Mouse (Mus musculus): ENCODE measurements at regions not wholly inside any gene's neighbourhood (a gene's known extent, or its start where the extent isn't known, plus 50 kb on each side); places are given as distances from the start of the nearest gene placed in this dataset.

DNA sequence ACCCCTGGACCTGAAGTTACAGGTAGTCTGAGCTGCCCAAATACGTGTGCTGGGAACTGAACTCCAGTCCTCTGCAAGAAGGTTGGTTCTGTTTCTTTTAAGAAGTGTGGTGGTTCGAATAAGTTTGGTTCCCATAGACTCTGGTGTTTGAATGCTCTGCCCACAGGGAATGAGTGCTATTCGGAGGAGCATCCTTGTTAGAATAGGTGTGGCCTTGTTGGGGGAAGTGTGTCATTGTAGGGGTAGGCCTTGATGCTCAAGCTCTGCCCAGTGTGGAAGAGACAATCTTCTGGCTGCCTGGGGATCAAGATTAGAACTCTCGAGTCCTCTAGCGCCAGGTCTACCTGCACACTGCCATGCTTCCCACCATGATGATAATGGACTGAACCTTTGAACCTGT lies 83.6 kb upstream of the Spaca7 start:
- Histone ChIP-seq H3K36me3 (no peaks in the 10 kb centered on the region), H3K27me3 (ENCODE audit: insufficient read depth, poor library complexity, severe bottlenecking) (peaks cover 58% of the 10 kb centered on the region), H3K27ac (no peak overlapping the region), H3K4me1 (no peaks in the 10 kb centered on the region), H3K4me3 (no peak overlapping the region), H3K9me3 (no peaks in the 10 kb centered on the region)
- no peak for DNase-seq (ENCODE audit: low spot score)
- WGBS: 82% methylated on average over 5 of the region's 5 CpGs

DNA sequence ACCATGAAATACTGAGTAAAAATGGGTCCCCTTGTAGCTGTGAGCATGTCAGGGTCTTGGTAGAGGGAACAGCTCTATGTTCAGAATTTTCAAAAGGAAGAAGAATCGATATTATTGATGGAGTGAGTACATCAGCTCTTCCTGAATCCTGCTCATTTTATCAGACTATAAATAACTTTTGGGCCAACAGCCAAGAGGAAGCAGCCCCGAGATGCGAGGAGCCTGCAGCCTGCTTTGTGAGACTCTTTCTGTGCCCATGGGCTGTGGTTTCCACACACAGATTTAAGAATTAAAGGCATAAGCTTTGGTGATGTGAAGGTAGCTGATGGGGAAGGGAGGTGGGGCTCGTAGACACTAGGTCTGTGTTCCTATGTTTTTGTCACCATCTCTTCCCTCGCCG lies 81.4 kb upstream of the Spaca7 start:
- no peaks in the 10 kb centered on the region for H3K4me1 ChIP-seq
- peaks cover 54% of the 10 kb centered on the region for H3K27me3 ChIP-seq (ENCODE audit: insufficient read depth, poor library complexity, severe bottlenecking)
- WGBS: 76% methylated on average over 6 of the region's 6 CpGs

DNA sequence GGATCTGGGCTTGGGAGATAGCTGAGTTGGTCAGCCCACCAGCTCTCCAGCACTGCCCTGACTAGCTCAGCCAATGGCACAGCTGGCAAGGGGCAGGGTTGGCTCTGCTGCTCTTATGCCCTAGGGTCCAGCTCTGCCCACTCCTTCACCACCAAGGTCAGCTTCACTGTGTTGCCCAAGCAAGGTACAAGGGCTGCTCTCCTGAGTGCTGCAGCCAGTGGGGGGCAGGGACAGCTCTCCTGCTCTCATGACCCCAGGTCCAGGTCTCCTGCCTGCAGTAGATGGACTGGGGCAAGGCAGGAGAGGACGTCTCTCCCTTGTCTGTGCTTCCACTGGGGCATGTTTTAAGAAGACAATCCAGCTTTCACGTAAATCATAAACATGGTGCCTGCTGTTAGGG lies 80.4 kb upstream of the Spaca7 start:
- peaks cover 54% of the 10 kb centered on the region for H3K27me3 ChIP-seq (ENCODE audit: insufficient read depth, poor library complexity, severe bottlenecking)
- H3K4me1 ChIP-seq: peaks cover 3% of the 10 kb centered on the region; the same call in 1 of the 2 replicates
- no peaks in the 10 kb centered on the region for H3K9me3 ChIP-seq
- WGBS: 64% methylated on average over 2 of the region's 2 CpGs
- no peak overlapping the region for H3K27ac ChIP-seq
- H3K4me3 ChIP-seq: no peak overlapping the region
- no peaks in the 10 kb centered on the region for H3K36me3 ChIP-seq
- no peak for DNase-seq (ENCODE audit: low spot score)

More for the DNA sequence above, 81.4 kb upstream of the Spaca7 start:
- H3K27ac ChIP-seq: no peak overlapping the region
- no peaks in the 10 kb centered on the region for H3K9me3 ChIP-seq
- no peak for DNase-seq (ENCODE audit: low spot score)
- H3K36me3 ChIP-seq: no peaks in the 10 kb centered on the region
- H3K4me3 ChIP-seq: no peak overlapping the region

DNA sequence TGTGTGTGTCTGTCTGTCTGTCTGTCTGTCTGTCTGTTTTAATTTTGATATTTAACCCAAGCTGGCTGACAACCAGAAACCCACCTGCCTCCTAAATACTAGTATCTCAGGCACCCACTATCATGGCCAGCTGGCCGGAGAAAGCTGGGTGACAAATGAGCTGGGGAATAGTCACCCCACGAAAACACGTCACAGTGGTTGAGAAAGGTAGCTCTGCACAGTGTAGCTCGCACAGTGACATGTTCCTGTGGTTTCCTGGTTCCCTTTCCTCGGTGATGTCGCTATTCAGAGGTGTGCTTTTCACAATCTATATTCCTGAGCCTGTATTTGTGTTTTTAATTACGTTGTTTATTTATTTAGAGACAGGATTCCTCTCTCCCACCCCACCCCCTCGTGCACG lies 78.3 kb upstream of the Spaca7 start:
- DNase-seq (ENCODE audit: low spot score): no peak
- peaks cover 63% of the 10 kb centered on the region for H3K27me3 ChIP-seq (ENCODE audit: insufficient read depth, poor library complexity, severe bottlenecking)
- WGBS: 66% methylated on average over 9 of the region's 9 CpGs
- no peaks in the 10 kb centered on the region for H3K9me3 ChIP-seq
- peaks cover 3% of the 10 kb centered on the region; the same call in 1 of the 2 replicates for H3K4me1 ChIP-seq
- H3K36me3 ChIP-seq: no peaks in the 10 kb centered on the region
- H3K4me3 ChIP-seq: no peak overlapping the region
- H3K27ac ChIP-seq: no peak overlapping the region

DNA sequence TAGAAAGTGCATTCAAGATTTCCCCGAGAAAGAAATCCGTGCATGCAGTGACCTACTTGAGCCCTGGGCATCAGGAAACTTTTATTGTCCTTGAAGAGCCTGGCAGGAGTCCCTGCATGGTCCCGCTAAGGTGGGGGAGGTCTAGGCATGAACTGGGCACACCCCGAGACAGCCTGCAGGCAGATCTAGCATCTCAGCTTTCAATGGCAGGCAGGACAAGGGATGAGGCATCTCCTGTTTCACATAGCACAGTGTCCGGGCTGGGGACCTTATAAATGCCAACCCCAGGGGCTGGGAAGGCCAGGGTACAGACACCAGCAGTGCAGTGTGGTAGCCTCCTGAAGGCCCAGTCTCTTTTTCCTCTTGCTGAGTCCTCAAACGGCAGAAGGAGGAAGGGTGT lies 75.4 kb upstream of the Spaca7 start:
- Histone ChIP-seq H3K27me3 (ENCODE audit: insufficient read depth, poor library complexity, severe bottlenecking) (peaks cover 88% of the 10 kb centered on the region), H3K27ac (no peak overlapping the region), H3K4me1 (peaks cover 10% of the 10 kb centered on the region), H3K36me3 (no peaks in the 10 kb centered on the region), H3K9me3 (no peaks in the 10 kb centered on the region), H3K4me3 (no peak overlapping the region)
- no peak for DNase-seq (ENCODE audit: low spot score)
- 11% methylated on average over 6 of the region's 6 CpGs for WGBS

DNA sequence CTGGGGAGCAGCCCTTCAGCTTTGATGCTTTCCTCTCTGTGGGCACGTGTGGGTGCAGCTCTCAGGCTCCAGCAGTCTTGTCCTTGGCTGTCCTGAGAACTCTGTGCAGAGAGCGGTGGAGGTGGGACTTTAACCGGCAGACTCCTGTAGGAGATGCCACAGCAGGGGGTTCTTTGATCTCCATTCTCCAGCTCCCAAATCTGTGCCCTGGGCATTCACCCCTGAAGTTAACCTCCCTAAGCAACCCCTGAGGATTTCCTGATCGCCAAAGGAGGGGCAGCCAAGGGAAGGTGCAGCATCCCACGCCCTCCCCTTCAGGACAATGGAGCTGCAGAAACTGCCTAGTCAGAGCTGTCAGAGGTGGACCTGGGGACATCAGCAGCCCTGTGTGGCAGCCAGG lies 73.2 kb upstream of the Spaca7 start:
- Histone ChIP-seq H3K9me3 (no peaks in the 10 kb centered on the region), H3K4me3 (no peak overlapping the region), H3K27me3 (ENCODE audit: insufficient read depth, poor library complexity, severe bottlenecking) (peaks cover 93% of the 10 kb centered on the region), H3K27ac (no peak overlapping the region), H3K36me3 (no peaks in the 10 kb centered on the region), H3K4me1 (peaks cover 14% of the 10 kb centered on the region)
- 6% methylated on average over 5 of the region's 5 CpGs for WGBS
- no peak for DNase-seq (ENCODE audit: low spot score)

DNA sequence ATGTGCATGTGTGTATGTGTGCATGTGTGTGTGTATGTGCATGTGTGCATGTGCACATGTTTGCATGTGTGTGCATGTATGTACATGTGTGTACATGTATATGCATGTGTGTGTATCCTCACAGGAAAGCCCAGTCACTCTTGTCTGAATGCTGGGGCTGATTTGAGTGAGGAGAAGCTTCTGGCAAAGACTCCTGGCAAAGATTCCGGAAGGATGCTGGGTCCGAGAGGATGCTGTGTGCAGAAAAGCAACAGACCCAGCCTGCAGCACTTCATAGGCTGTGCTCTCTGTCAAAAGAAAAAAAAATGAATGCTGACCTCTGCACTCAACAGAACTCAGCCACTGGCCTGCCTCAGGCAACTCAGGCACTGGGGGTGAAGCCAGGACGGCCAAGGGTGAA lies 72.5 kb upstream of the Spaca7 start:
- Histone ChIP-seq H3K4me1 (peaks cover 14% of the 10 kb centered on the region), H3K36me3 (no peaks in the 10 kb centered on the region), H3K4me3 (no peak overlapping the region), H3K27ac (no peak overlapping the region), H3K27me3 (ENCODE audit: insufficient read depth, poor library complexity, severe bottlenecking) (peaks cover 94% of the 10 kb centered on the region), H3K9me3 (no peaks in the 10 kb centered on the region)
- 62% methylated on average over 3 of the region's 3 CpGs for WGBS
- DNase-seq (ENCODE audit: low spot score): no peak

DNA sequence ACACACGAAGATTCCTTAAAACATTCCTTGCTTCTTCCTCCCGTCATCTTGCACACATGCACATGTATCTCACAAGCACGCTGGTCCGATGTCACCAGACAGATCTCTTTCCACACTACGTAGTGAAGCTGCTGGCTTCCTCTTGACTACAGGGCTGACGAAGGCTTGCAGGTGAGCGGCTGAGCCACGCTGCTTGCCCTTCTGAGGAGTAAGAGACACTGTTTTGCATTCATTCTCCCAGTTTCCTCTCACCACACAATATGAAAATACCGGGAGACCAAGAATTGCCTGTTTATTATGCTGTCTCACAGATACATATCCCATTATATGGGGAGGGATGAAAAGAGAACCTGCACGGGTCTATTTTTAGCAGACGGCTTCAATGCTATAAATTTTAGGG lies 71.0 kb upstream of the Spaca7 start:
- Histone ChIP-seq H3K36me3 (no peaks in the 10 kb centered on the region), H3K9me3 (no peaks in the 10 kb centered on the region), H3K4me3 (peak overlapping the region; percentile 54), H3K27me3 (ENCODE audit: insufficient read depth, poor library complexity, severe bottlenecking) (peaks cover 96% of the 10 kb centered on the region), H3K4me1 (peaks cover 14% of the 10 kb centered on the region), H3K27ac (no peak overlapping the region)
- WGBS: 7% methylated on average over 11 of the region's 11 CpGs
- no peak for DNase-seq (ENCODE audit: low spot score)

DNA sequence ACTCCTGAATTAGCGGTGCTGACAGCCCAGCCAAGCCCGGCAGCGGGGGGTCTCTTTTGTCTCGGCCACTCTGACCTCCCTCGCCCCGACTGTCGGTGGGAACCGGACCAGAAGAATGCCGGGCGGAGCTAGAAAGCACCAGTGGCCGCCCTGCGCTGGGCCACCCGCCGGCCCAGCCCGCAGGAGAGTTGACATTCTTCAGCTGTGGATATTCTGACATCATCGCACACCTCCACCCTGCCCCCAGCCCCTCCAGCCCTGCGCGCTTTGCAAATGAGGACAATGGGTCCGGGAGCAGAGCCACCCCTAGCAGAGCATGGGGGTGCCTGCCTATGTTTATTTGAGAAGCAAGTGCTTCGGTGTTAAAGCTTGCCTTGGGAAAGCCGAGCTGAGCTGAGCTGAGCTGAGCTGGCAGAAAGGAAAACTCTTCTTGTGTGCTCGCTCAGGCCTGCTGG lies 70.5 kb upstream of the Spaca7 start:
- Histone ChIP-seq H3K36me3 (no peaks in the 10 kb centered on the region), H3K27ac (no peak overlapping the region), H3K4me1 (peaks cover 12% of the 10 kb centered on the region), H3K9me3 (no peaks in the 10 kb centered on the region), H3K27me3 (ENCODE audit: insufficient read depth, poor library complexity, severe bottlenecking) (peaks cover 96% of the 10 kb centered on the region), H3K4me3 (peak overlapping the region; percentile 54)
- WGBS: under 1% methylated on average over 22 of the region's 22 CpGs
- DNase-seq (ENCODE audit: low spot score): no peak

DNA sequence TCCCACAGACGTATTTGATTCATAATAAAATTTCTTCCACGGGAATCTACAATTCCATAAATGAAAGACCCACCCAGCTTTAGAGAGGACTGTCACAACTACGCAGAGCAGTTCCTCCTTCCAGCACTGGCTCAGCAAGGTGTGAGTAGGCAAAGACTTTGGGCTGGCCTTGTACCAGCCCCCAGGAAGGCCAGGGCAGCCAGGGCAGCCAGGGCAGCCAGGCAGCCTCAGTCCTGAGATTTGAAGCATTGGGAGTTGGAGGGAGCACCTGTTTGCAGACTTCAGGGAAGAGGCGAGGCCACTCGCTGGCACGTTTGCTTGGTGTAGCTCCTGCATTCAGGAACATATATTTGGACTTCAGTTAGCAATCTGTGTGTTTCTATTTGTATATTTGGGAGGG lies 70.0 kb upstream of the Spaca7 start:
- peaks cover 12% of the 10 kb centered on the region for H3K4me1 ChIP-seq
- H3K4me3 ChIP-seq: peak overlapping the region; percentile 54; the same call in 1 of the 2 replicates
- no peak for DNase-seq (ENCODE audit: low spot score)
- WGBS: 6% methylated on average over 6 of the region's 6 CpGs
- no peaks in the 10 kb centered on the region for H3K9me3 ChIP-seq
- peaks cover 92% of the 10 kb centered on the region for H3K27me3 ChIP-seq (ENCODE audit: insufficient read depth, poor library complexity, severe bottlenecking)
- H3K36me3 ChIP-seq: no peaks in the 10 kb centered on the region
- no peak overlapping the region for H3K27ac ChIP-seq

DNA sequence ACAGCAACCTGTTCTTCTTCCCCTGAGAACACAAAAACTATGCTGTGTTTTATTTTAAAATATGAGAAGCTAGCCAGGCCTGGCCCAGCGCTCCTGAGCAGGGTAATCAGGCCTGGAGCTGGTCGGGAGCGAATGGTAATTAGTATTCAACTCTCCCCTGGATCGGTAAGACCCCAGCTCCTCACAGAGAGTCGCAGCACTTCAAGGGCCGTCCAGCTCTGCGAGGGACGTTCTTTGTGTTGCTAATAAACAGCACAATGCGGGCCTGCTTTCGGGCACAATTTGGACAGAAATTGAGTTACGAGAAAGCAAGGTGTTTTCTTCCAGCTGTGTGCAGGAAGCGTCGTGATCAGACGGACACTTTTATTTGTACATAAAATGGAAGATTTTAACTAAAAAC lies 69.5 kb upstream of the Spaca7 start:
- H3K4me3 ChIP-seq: no peak overlapping the region
- 4% methylated on average over 14 of the region's 14 CpGs for WGBS
- peaks cover 12% of the 10 kb centered on the region for H3K4me1 ChIP-seq
- H3K36me3 ChIP-seq: no peaks in the 10 kb centered on the region
- H3K9me3 ChIP-seq: no peaks in the 10 kb centered on the region
- H3K27me3 ChIP-seq (ENCODE audit: insufficient read depth, poor library complexity, severe bottlenecking): peaks cover 87% of the 10 kb centered on the region
- no peak overlapping the region for H3K27ac ChIP-seq
- DNase-seq (ENCODE audit: low spot score): no peak

DNA sequence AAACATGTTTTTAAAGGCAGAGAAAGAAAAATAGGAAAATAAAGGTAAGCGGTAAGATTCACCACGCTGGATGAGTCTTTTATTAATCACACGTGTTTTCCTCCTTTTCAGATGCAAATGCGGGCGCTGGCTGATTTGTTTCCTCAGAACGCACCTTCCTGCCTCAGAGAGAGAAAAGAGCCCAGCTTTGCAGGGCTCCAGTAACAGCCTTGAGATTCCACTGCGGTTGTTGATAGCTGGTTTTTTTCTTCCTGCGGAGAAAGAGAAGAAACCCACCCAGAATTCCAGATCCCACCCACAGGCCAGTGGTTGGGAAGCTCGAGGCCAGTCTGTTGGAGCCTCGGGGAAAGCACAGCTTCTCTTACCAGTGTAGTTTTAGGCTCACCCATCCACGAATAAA lies 68.6 kb upstream of the Spaca7 start:
- Histone ChIP-seq H3K4me3 (no peak overlapping the region), H3K27ac (no peak overlapping the region), H3K4me1 (peaks cover 12% of the 10 kb centered on the region), H3K9me3 (no peaks in the 10 kb centered on the region), H3K36me3 (no peaks in the 10 kb centered on the region), H3K27me3 (ENCODE audit: insufficient read depth, poor library complexity, severe bottlenecking) (peaks cover 86% of the 10 kb centered on the region)
- WGBS: 3% methylated on average over 11 of the region's 11 CpGs
- DNase-seq (ENCODE audit: low spot score): no peak

DNA sequence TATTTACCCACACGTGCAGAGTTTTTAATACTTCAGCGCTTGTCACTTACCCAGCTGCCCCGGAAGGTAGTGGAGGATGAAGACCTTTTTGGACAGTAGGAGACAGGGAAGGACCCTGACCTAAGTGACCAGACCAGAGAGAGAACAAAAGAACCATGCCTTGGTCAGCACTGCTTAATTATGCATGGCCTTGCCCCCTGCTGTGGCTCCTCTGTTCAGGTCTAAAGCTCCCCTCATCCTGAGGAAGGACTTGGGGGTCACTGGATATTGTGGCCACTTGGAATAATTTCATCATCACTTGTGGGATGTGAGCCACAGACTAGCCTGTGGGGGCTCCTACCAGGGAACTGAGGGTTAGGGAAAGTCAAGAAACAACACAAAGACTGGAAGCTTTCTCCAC lies 68.1 kb upstream of the Spaca7 start:
- peaks cover 85% of the 10 kb centered on the region for H3K27me3 ChIP-seq (ENCODE audit: insufficient read depth, poor library complexity, severe bottlenecking)
- no peak overlapping the region for H3K27ac ChIP-seq
- no peaks in the 10 kb centered on the region for H3K36me3 ChIP-seq
- no peak overlapping the region for H3K4me3 ChIP-seq
- no peaks in the 10 kb centered on the region for H3K9me3 ChIP-seq
- H3K4me1 ChIP-seq: peaks cover 12% of the 10 kb centered on the region
- WGBS: 12% methylated on average over 3 of the region's 3 CpGs
- DNase-seq (ENCODE audit: low spot score): no peak

DNA sequence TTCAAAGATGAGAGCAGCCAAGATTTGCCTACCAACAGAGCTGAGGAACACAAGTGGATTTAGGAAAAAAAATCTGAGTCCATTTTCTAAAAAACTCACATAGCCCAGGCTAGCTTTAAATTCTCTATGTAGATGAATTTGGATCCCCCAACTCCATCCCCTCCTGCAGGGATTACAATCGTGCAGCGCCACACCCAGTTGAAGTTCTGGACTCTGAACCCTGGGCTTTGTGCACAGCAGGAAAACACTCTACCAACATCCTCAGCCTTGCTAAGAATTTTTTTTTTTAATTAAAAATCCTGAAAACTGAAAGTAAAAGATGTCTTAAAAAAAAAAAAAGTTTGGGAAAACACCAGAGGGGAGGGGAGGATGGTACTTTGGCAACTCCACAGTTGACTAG lies 62.6 kb upstream of the Spaca7 start:
- 65% methylated on average over 2 of the region's 2 CpGs for WGBS
- no peak for DNase-seq (ENCODE audit: low spot score)
- Histone ChIP-seq H3K27me3 (ENCODE audit: insufficient read depth, poor library complexity, severe bottlenecking) (peaks cover 60% of the 10 kb centered on the region), H3K27ac (no peak overlapping the region), H3K36me3 (no peaks in the 10 kb centered on the region), H3K9me3 (no peaks in the 10 kb centered on the region), H3K4me3 (no peak overlapping the region), H3K4me1 (no peaks in the 10 kb centered on the region)
